21 mouse cellular contexts compared by ENCODE assay signal in genomic region chr2:102661052-102661451, GRCm38 (mm10). TPM values are rescaled to one million over a fixed set of nuclear protein-coding genes. Genes with fewer than 3 reads are reported as not detected.
A peak's percentile ranks its signal among the peaks of the same experiment; 100 is the strongest.
DNase-seq lines count a peak whose midpoint lies in the region; ATAC-seq lines count a peak whose summit lies in the region.
"Had no signal": no experiment of that assay in that cellular context is flagged by ENCODE, and none has a peak within 500 bp of the region (broad histone marks: within the 10 kb centered on the region; RNA-seq: fewer than 3 reads in every experiment).

No protein-coding gene starts in this region.

- H3K27me3 ChIP-seq in neural tube, embryonic 11.5 days (ENCODE audit: control insufficient read depth, insufficient read depth, low read length) = no peaks in the 10 kb centered on the region
- H3K27me3 ChIP-seq in hindbrain, embryonic 13.5 days = 0 out of 2 replicates have a peak, but pooled peaks cover 3% of the 10 kb centered on the region
- no peaks in the 10 kb centered on the region for H3K27me3 ChIP-seq in midbrain, embryonic 14.5 days (ENCODE audit: control insufficient read depth, insufficient read depth, low read length)
- H3K27me3 ChIP-seq in limb, embryonic 10.5 days (ENCODE audit: low read depth, poor library complexity, severe bottlenecking) = peaks cover 51% of the 10 kb centered on the region

- peak overlapping the region; percentile 49; the same call in 1 of the 2 replicates for H3K27ac ChIP-seq in neural tube, embryonic 11.5 days (ENCODE audit: low read depth, low read length)
- H3K27ac ChIP-seq in hindbrain, embryonic 13.5 days = peak overlapping the region; percentile 88
- H3K27ac ChIP-seq in midbrain, embryonic 14.5 days (replicated peaks; ENCODE audit: low read depth, low read length) = peak overlapping the region; percentile 32
- no peak overlapping the region for H3K27ac ChIP-seq in limb, embryonic 10.5 days
- H3K27ac ChIP-seq: embryonic facial prominence, embryonic 10.5 days; stomach, embryonic 15.5 days had no signal

- no peak overlapping the region for H3K4me3 ChIP-seq in neural tube, embryonic 11.5 days (ENCODE audit: low read depth, low read length)
- H3K4me3 ChIP-seq in hindbrain, embryonic 13.5 days = peak overlapping the region; percentile 76
- peak overlapping the region; percentile 72 for H3K4me3 ChIP-seq in midbrain, embryonic 14.5 days (replicated peaks; ENCODE audit: low read depth, low read length)
- H3K4me3 ChIP-seq in limb, embryonic 10.5 days = no peak overlapping the region
- H3K4me3 ChIP-seq: embryonic facial prominence, embryonic 10.5 days; erythroblast, embryonic 14.5 days; megakaryocyte, embryonic 14.5 days; stomach, embryonic 15.5 days had no signal

- no peaks in the 10 kb centered on the region for H3K36me3 ChIP-seq in neural tube, embryonic 11.5 days (ENCODE audit: control insufficient read depth, insufficient read depth, low read length)
- H3K36me3 ChIP-seq in hindbrain, embryonic 13.5 days = no peaks in the 10 kb centered on the region
- H3K36me3 ChIP-seq in midbrain, embryonic 14.5 days (ENCODE audit: control insufficient read depth, insufficient read depth, low read length) = no peaks in the 10 kb centered on the region
- H3K36me3 ChIP-seq in limb, embryonic 10.5 days = no peaks in the 10 kb centered on the region
- H3K36me3 ChIP-seq: embryonic facial prominence, embryonic 10.5 days; G1E; stomach, embryonic 15.5 days had no signal

- no peak overlapping the region for H3K9ac ChIP-seq in neural tube, embryonic 11.5 days (ENCODE audit: low read length)
- peak overlapping the region; percentile 88 for H3K9ac ChIP-seq in hindbrain, embryonic 13.5 days
- H3K9ac ChIP-seq in midbrain, embryonic 14.5 days (replicated peaks; ENCODE audit: low read length) = peak overlapping the region; percentile 26; the same call in 1 of the 2 replicates
- H3K9ac ChIP-seq: lung, embryonic 14.5 days; stomach, embryonic 15.5 days had no signal

- 61% methylated on average over 2 of the region's 2 CpGs for WGBS in neural tube, embryonic 11.5 days
- WGBS in hindbrain, embryonic 13.5 days = 41% methylated on average over 2 of the region's 2 CpGs
- 42% methylated on average over 2 of the region's 2 CpGs for WGBS in midbrain, embryonic 14.5 days
- WGBS in limb, embryonic 10.5 days = 62% methylated on average over 2 of the region's 2 CpGs

- peaks cover 29% of the 10 kb centered on the region for H3K4me1 ChIP-seq in neural tube, embryonic 11.5 days (ENCODE audit: control insufficient read depth, insufficient read depth, low read length)
- H3K4me1 ChIP-seq in hindbrain, embryonic 13.5 days (replicated peaks) = peaks cover 72% of the 10 kb centered on the region
- H3K4me1 ChIP-seq in midbrain, embryonic 14.5 days (ENCODE audit: control insufficient read depth, insufficient read depth, low read length) = peaks cover 56% of the 10 kb centered on the region
- H3K4me1 ChIP-seq in limb, embryonic 10.5 days = peaks cover 34% of the 10 kb centered on the region

- H3K4me2 ChIP-seq in neural tube, embryonic 11.5 days (ENCODE audit: low read depth) = peak overlapping the region; percentile 31
- H3K4me2 ChIP-seq in hindbrain, embryonic 13.5 days = peak overlapping the region; percentile 73
- peak overlapping the region; percentile 86 for H3K4me2 ChIP-seq in midbrain, embryonic 14.5 days (ENCODE audit: low read length)
- H3K4me2 ChIP-seq: liver, embryonic 11.5 days; lung, embryonic 14.5 days; stomach, embryonic 15.5 days had no signal

- ATAC-seq in neural tube, embryonic 11.5 days (ENCODE audit: insufficient read depth, low FRiP score, low TSS enrichment) = no peak
- ATAC-seq in hindbrain, embryonic 13.5 days (ENCODE audit: low FRiP score) = no peak
- no peak for ATAC-seq in midbrain, embryonic 14.5 days (ENCODE audit: low FRiP score, low TSS enrichment)

- no peak for DNase-seq in neural tube, embryonic 11.5 days (ENCODE audit: low spot score)
- DNase-seq in neural tube, embryonic 10.5 days (ENCODE audit: extremely low spot score, low spot score) = no peak
- DNase-seq in midbrain, embryonic 14.5 days = peak; percentile 59
- no peak for DNase-seq in lung, postnatal 14 days
- no peak for DNase-seq in cerebellum, postnatal 36 days
- no peak for DNase-seq in limb, embryonic 10.5 days (ENCODE audit: low spot score)
- DNase-seq in layer of hippocampus, postnatal 25 days (ENCODE audit: extremely low spot score in 1 of 2, low spot score in 1 of 2) = no peak
- DNase-seq: adrenal gland, adult 2 months; cerebellum, adult 9-10 months; layer of hippocampus, adult 9-11 months; lung, embryonic 14.5 days; spleen, adult 18-20 months had no signal

- no peaks in the 10 kb centered on the region for H3K9me3 ChIP-seq in neural tube, embryonic 11.5 days (ENCODE audit: control insufficient read depth, low read length)
- no peaks in the 10 kb centered on the region for H3K9me3 ChIP-seq in hindbrain, embryonic 13.5 days
- no peaks in the 10 kb centered on the region for H3K9me3 ChIP-seq in midbrain, embryonic 14.5 days (ENCODE audit: control insufficient read depth, low read length)
- H3K9me3 ChIP-seq in limb, embryonic 10.5 days (replicated peaks) = no peaks in the 10 kb centered on the region
- H3K9me3 ChIP-seq: embryonic facial prominence, embryonic 10.5 days; megakaryocyte, embryonic 14.5 days; stomach, embryonic 15.5 days had no signal

RNA-seq across cellular contexts. Expression of gene Slc1a2, which starts 2.6 kb away (rescaled TPM):
- 12.9 and 13.7 TPM in 2 replicates for polyA plus RNA-seq in neural tube, embryonic 11.5 days (2014; fragmentation: Nextera tagmentation; extraction: Ambion mirVana)
- polyA plus RNA-seq in hindbrain, embryonic 13.5 days (2015; fragmentation: Nextera tagmentation; extraction: Ambion mirVana) = 19.9 and 25.2 TPM in 2 replicates
- polyA plus RNA-seq in midbrain, embryonic 14.5 days (2014; fragmentation: Nextera tagmentation; extraction: Ambion mirVana) = 22.3 and 24.0 TPM in 2 replicates
- 0.09 and 0.38 TPM in 2 replicates for polyA plus RNA-seq in limb, embryonic 10.5 days (2016; fragmentation: Nextera tagmentation; extraction: Ambion mirVana)
- 1,000 to 10,000 TPM; 1,831 to 2,193 TPM for total RNA-seq in layer of hippocampus, postnatal 25 days (2021)
- total RNA-seq: granulocyte monocyte progenitor cell, adult 5-6 weeks had no signal
- polyA plus RNA-seq: C2C12; erythroblast, embryonic 14.5 days; G1E had no signal

Comparison
In these comparisons a context has a peak if more than half of its experiments do, and no peak if none do; other contexts are left out.
1. H3K4me2 ChIP-seq: peak in every context shown above with its lines; median percentile 86 in midbrain, embryonic 14.5 days; 73 in hindbrain, embryonic 13.5 days; 31 in neural tube, embryonic 11.5 days.
2. H3K4me3 ChIP-seq: peak in hindbrain, embryonic 13.5 days (single experiment) and midbrain, embryonic 14.5 days (single experiment); none in neural tube, embryonic 11.5 days (single experiment) and limb, embryonic 10.5 days (single experiment).
3. RNA of gene Slc1a2, which starts 2.6 kb away (polyA plus RNA-seq): 19.9 to 25.2 TPM in hindbrain, embryonic 13.5 days, 22.3 to 24.0 TPM in midbrain, embryonic 14.5 days and 12.9 to 13.7 TPM in neural tube, embryonic 11.5 days; 0.09 to 0.38 TPM in limb, embryonic 10.5 days; every median in the first group is over 10 times any median in the second.